Mouse (Mus musculus) heart, postnatal 14 days (tissue): ENCODE measurements at regions not wholly inside any gene's neighbourhood (a gene's known extent, or its start where the extent isn't known, plus 50 kb on each side); places are given as distances from the start of the nearest gene placed in this dataset.
"Not testable (repeated sequence)": the region's sequence is repeated elsewhere in the genome, so short reads cannot be mapped to it uniquely, and the experiment has no call there.

Experiments
- DNase-seq, 2 experiments: peaks; one replicate each; pipeline ENCODE4 v3.0.0; 2021 to 2022
- intact Hi-C: fragments of 180-260 bp; cut with DNase I; formaldehyde crosslinking; loops from one replicate; pipeline ENCODE4 v1.15.1; 2025

- DNase-seq: no peak
- intact Hi-C loops: no loop called here
Measured at GRCm38 (mm10) chr12:32434506-32435002, 56.0 kb downstream of the Ccdc71l start.

GRCm38 (mm10) chr12:32435126-32435525, 56.6 kb downstream of the Ccdc71l start:
- intact Hi-C loops: no loop called here
- DNase-seq: peak in 1 of 2 experiments; percentile 7

GRCm38 (mm10) chr12:32438209-32438608, 59.7 kb downstream of the Ccdc71l start:
- intact Hi-C loops: no loop called here
- DNase-seq: no peak

- no peak for DNase-seq
- intact Hi-C loops: no loop called here
Measured at GRCm38 (mm10) chr12:32444770-32445169, 66.3 kb downstream of the Ccdc71l start.

GRCm38 (mm10) chr12:32445874-32446273, 67.4 kb downstream of the Ccdc71l start:
- intact Hi-C loops: no loop called here
- DNase-seq: no peak

- intact Hi-C loops: no loop called here
- no peak for DNase-seq
Measured at GRCm38 (mm10) chr12:32449373-32449772, 70.9 kb downstream of the Ccdc71l start.

GRCm38 (mm10) chr12:32451226-32451625, 72.7 kb downstream of the Ccdc71l start:
- intact Hi-C loops: no loop called here
- no peak for DNase-seq

GRCm38 (mm10) chr12:32454794-32455193, 76.3 kb downstream of the Ccdc71l start:
- intact Hi-C loops: no loop called here
- peak in 1 of 2 experiments; percentile 55 for DNase-seq

- intact Hi-C loops, DNase-seq: not testable (repeated sequence)
Measured at GRCm38 (mm10) chr12:32455231-32455630, 76.7 kb downstream of the Ccdc71l start.

- no peak for DNase-seq
- intact Hi-C loops: no loop called here
Measured at GRCm38 (mm10) chr12:32455913-32456312, 77.4 kb downstream of the Ccdc71l start.

GRCm38 (mm10) chr12:32456796-32457195, 78.3 kb downstream of the Ccdc71l start:
- intact Hi-C loops: no loop called here
- no peak for DNase-seq

GRCm38 (mm10) chr12:32458386-32458785, 79.9 kb downstream of the Ccdc71l start:
- intact Hi-C loops: no loop called here
- no peak for DNase-seq

- intact Hi-C loops: no loop called here
- no peak for DNase-seq
Measured at GRCm38 (mm10) chr12:32460330-32460998, 82.0 kb downstream of the Ccdc71l start.

- peak; percentile 30 to 40 for DNase-seq
- intact Hi-C loops: no loop called here
Measured at GRCm38 (mm10) chr12:32465371-32465770, 86.9 kb downstream of the Ccdc71l start.

- intact Hi-C loops: no loop called here
- no peak for DNase-seq
Measured at GRCm38 (mm10) chr12:32469863-32470262, 91.4 kb downstream of the Ccdc71l start.

- intact Hi-C loops: no loop called here
- no peak for DNase-seq
Measured at GRCm38 (mm10) chr12:32479451-32479850, 100.9 kb downstream of the Ccdc71l start.

GRCm38 (mm10) chr12:32480268-32480667, 101.8 kb downstream of the Ccdc71l start:
- intact Hi-C loops: no loop called here
- DNase-seq: no peak

GRCm38 (mm10) chr12:32481051-32481450, 102.5 kb downstream of the Ccdc71l start:
- DNase-seq: no peak
- intact Hi-C loops: no loop called here

GRCm38 (mm10) chr12:32482343-32482742, 103.8 kb downstream of the Ccdc71l start:
- intact Hi-C loops: no loop called here
- DNase-seq: no peak

- no peak for DNase-seq
- intact Hi-C loops: no loop called here
Measured at GRCm38 (mm10) chr12:32482777-32483176, 104.3 kb downstream of the Ccdc71l start.

- DNase-seq: peak in 1 of 2 experiments; percentile 22
Measured at GRCm38 (mm10) chr12:32486246-32486645, 107.7 kb downstream of the Ccdc71l start.

GRCm38 (mm10) chr12:32486729-32487128, 108.2 kb downstream of the Ccdc71l start:
- DNase-seq: no peak
- intact Hi-C loops: no loop called here

More at GRCm38 (mm10) chr12:32486246-32486645, 107.7 kb downstream of the Ccdc71l start:
- intact Hi-C loops: no loop called here
